Mouse (Mus musculus): Measurements from ENCODE around the gene Lmo1. TPM values are rescaled to one million over a fixed set of nuclear protein-coding genes. Genes with fewer than 3 reads are reported as not detected.

Gene Lmo1
- polyA plus RNA-seq, 1 experiment from 2014 or later, result 9.0 TPM

GRCm38 (mm10) chr7:109170441-109170820, 4.6 kb downstream of the Lmo1 start:
- peaks cover 85% of the 10 kb centered on the region for H3K27me3 ChIP-seq
- peak; percentile 38 for ATAC-seq (replicated peaks; ENCODE audit: low FRiP score)

GRCm38 (mm10) chr7:109169505-109170440, 5.2 kb downstream of the Lmo1 start:
- peak overlapping the region; percentile 52 for H3K4me3 ChIP-seq (replicated peaks)
- peak overlapping the region; percentile 98 for H3K4me2 ChIP-seq
- H3K27ac ChIP-seq, result peak overlapping the region; percentile 29; the same call in 1 of the 2 replicates
- no peaks in the 10 kb centered on the region for H3K36me3 ChIP-seq
- H3K4me1 ChIP-seq, result peaks cover 25% of the 10 kb centered on the region
- H3K9ac ChIP-seq, result peak overlapping the region; percentile 29
- H3K9me3 ChIP-seq (replicated peaks), result no peaks in the 10 kb centered on the region
- H3K27me3 ChIP-seq, result peaks cover 79% of the 10 kb centered on the region
- ATAC-seq (replicated peaks; ENCODE audit: low FRiP score), result peak; percentile 61
- under 1% methylated on average over 72 of the region's 72 CpGs for WGBS

More at GRCm38 (mm10) chr7:109170441-109170820, 4.6 kb downstream of the Lmo1 start:
- no peak overlapping the region; the same call in 1 of the 2 replicates for H3K9ac ChIP-seq
- H3K4me1 ChIP-seq, result peaks cover 30% of the 10 kb centered on the region
- H3K27ac ChIP-seq, result no peak overlapping the region
- H3K36me3 ChIP-seq, result no peaks in the 10 kb centered on the region
- H3K9me3 ChIP-seq (replicated peaks), result no peaks in the 10 kb centered on the region
- H3K4me2 ChIP-seq, result peak overlapping the region; percentile 98
- peak overlapping the region; percentile 52 for H3K4me3 ChIP-seq (replicated peaks)
- WGBS, result under 1% methylated on average over 17 of the region's 17 CpGs

GRCm38 (mm10) chr7:109168716-109169115, 6.3 kb downstream of the Lmo1 start:
- peaks cover 19% of the 10 kb centered on the region for H3K4me1 ChIP-seq
- no peak overlapping the region for H3K27ac ChIP-seq
- H3K4me2 ChIP-seq, result no peak overlapping the region
- 91% methylated on average over 7 of the region's 7 CpGs for WGBS
- H3K9ac ChIP-seq, result no peak overlapping the region
- no peaks in the 10 kb centered on the region for H3K36me3 ChIP-seq
- ATAC-seq (replicated peaks; ENCODE audit: low FRiP score), result no peak
- H3K27me3 ChIP-seq, result peaks cover 68% of the 10 kb centered on the region
- H3K9me3 ChIP-seq (replicated peaks), result no peaks in the 10 kb centered on the region
- H3K4me3 ChIP-seq (replicated peaks), result no peak overlapping the region

GRCm38 (mm10) chr7:109165931-109166585, 8.9 kb downstream of the Lmo1 start:
- H3K4me3 ChIP-seq (replicated peaks), result no peak overlapping the region
- no peaks in the 10 kb centered on the region for H3K9me3 ChIP-seq (replicated peaks)
- ATAC-seq (replicated peaks; ENCODE audit: low FRiP score), result no peak

GRCm38 (mm10) chr7:109154331-109154730, 20.7 kb downstream of the Lmo1 start:
- WGBS, result 45% methylated on average over 11 of the region's 11 CpGs
- H3K9me3 ChIP-seq (replicated peaks), result no peaks in the 10 kb centered on the region
- H3K27me3 ChIP-seq, result peaks cover 8% of the 10 kb centered on the region
- H3K4me1 ChIP-seq, result peaks cover 26% of the 10 kb centered on the region
- H3K4me2 ChIP-seq, result no peak overlapping the region
- H3K36me3 ChIP-seq, result no peaks in the 10 kb centered on the region
- no peak overlapping the region for H3K27ac ChIP-seq
- no peak overlapping the region for H3K9ac ChIP-seq
- no peak for ATAC-seq (replicated peaks; ENCODE audit: low FRiP score)
- no peak overlapping the region for H3K4me3 ChIP-seq (replicated peaks)

More at GRCm38 (mm10) chr7:109165931-109166585, 8.9 kb downstream of the Lmo1 start:
- no peaks in the 10 kb centered on the region for H3K36me3 ChIP-seq
- peaks cover 19% of the 10 kb centered on the region for H3K4me1 ChIP-seq
- no peak overlapping the region for H3K9ac ChIP-seq
- no peak overlapping the region for H3K4me2 ChIP-seq
- peaks cover 42% of the 10 kb centered on the region for H3K27me3 ChIP-seq
- WGBS, result 60% methylated on average over 17 of the region's 17 CpGs
- H3K27ac ChIP-seq, result no peak overlapping the region

GRCm38 (mm10) chr7:109153538-109153937, 21.5 kb downstream of the Lmo1 start:
- WGBS, result 57% methylated on average over 5 of the region's 5 CpGs
- Histone ChIP-seq H3K4me2 (no peak overlapping the region), H3K4me1 (peaks cover 26% of the 10 kb centered on the region), H3K27me3 (peaks cover 5% of the 10 kb centered on the region), H3K36me3 (no peaks in the 10 kb centered on the region), H3K4me3 (replicated peaks) (no peak overlapping the region), H3K9me3 (replicated peaks) (no peaks in the 10 kb centered on the region), H3K27ac (no peak overlapping the region), H3K9ac (no peak overlapping the region)
- ATAC-seq (replicated peaks; ENCODE audit: low FRiP score), result no peak

- no peaks in the 10 kb centered on the region for H3K9me3 ChIP-seq (replicated peaks)
- H3K4me3 ChIP-seq (replicated peaks), result no peak overlapping the region
- H3K4me1 ChIP-seq, result peaks cover 21% of the 10 kb centered on the region
- H3K4me2 ChIP-seq, result no peak overlapping the region
- H3K27ac ChIP-seq, result no peak overlapping the region
- H3K27me3 ChIP-seq, result peaks cover 3% of the 10 kb centered on the region; the same call in 1 of the 2 replicates
- H3K36me3 ChIP-seq, result no peaks in the 10 kb centered on the region
- 91% methylated on average over 4 of the region's 4 CpGs for WGBS
- H3K9ac ChIP-seq, result no peak overlapping the region
- no peak for ATAC-seq (replicated peaks; ENCODE audit: low FRiP score)
Observed at GRCm38 (mm10) chr7:109151088-109151487, 23.9 kb downstream of the Lmo1 start.

GRCm38 (mm10) chr7:109145211-109145610, 29.8 kb downstream of the Lmo1 start:
- ATAC-seq (replicated peaks; ENCODE audit: low FRiP score), result no peak
- H3K36me3 ChIP-seq, result no peaks in the 10 kb centered on the region
- H3K4me2 ChIP-seq, result no peak overlapping the region
- no peak overlapping the region for H3K27ac ChIP-seq
- H3K27me3 ChIP-seq, result no peaks in the 10 kb centered on the region
- H3K4me3 ChIP-seq (replicated peaks), result no peak overlapping the region
- H3K9ac ChIP-seq, result no peak overlapping the region
- H3K9me3 ChIP-seq (replicated peaks), result no peaks in the 10 kb centered on the region
- 56% methylated on average over 8 of the region's 8 CpGs for WGBS
- 0 out of 2 replicates have a peak, but pooled peaks cover 2% of the 10 kb centered on the region for H3K4me1 ChIP-seq

GRCm38 (mm10) chr7:109144705-109145104, 30.3 kb downstream of the Lmo1 start:
- Histone ChIP-seq H3K27me3 (no peaks in the 10 kb centered on the region), H3K36me3 (no peaks in the 10 kb centered on the region), H3K4me2 (no peak overlapping the region), H3K4me3 (replicated peaks) (no peak overlapping the region), H3K27ac (no peak overlapping the region), H3K4me1 (0 out of 2 replicates have a peak, but pooled peaks cover 2% of the 10 kb centered on the region), H3K9me3 (replicated peaks) (no peaks in the 10 kb centered on the region), H3K9ac (no peak overlapping the region)
- WGBS, result 60% methylated on average over 11 of the region's 11 CpGs
- no peak; the same call in 1 of the 2 replicates for ATAC-seq (replicated peaks; ENCODE audit: low FRiP score)

GRCm38 (mm10) chr7:109142564-109142963, 32.4 kb downstream of the Lmo1 start:
- H3K27me3 ChIP-seq, result no peaks in the 10 kb centered on the region
- no peak overlapping the region for H3K27ac ChIP-seq
- H3K4me3 ChIP-seq (replicated peaks), result no peak overlapping the region
- 0 out of 2 replicates have a peak, but pooled peaks cover 2% of the 10 kb centered on the region for H3K4me1 ChIP-seq
- no peaks in the 10 kb centered on the region for H3K9me3 ChIP-seq (replicated peaks)
- 69% methylated on average over 2 of the region's 2 CpGs for WGBS
- ATAC-seq (replicated peaks; ENCODE audit: low FRiP score), result no peak
- no peak overlapping the region for H3K9ac ChIP-seq
- no peak overlapping the region for H3K4me2 ChIP-seq
- no peaks in the 10 kb centered on the region for H3K36me3 ChIP-seq

- H3K4me1 ChIP-seq, result 0 out of 2 replicates have a peak, but pooled peaks cover 2% of the 10 kb centered on the region
- 69% methylated on average over 3 of the region's 3 CpGs for WGBS
- H3K9ac ChIP-seq, result no peak overlapping the region
- no peak overlapping the region for H3K4me3 ChIP-seq (replicated peaks)
- no peaks in the 10 kb centered on the region for H3K9me3 ChIP-seq (replicated peaks)
- H3K27me3 ChIP-seq, result no peaks in the 10 kb centered on the region
- ATAC-seq (replicated peaks; ENCODE audit: low FRiP score), result no peak
- H3K27ac ChIP-seq, result no peak overlapping the region
- no peaks in the 10 kb centered on the region for H3K36me3 ChIP-seq
- H3K4me2 ChIP-seq, result no peak overlapping the region
Observed at GRCm38 (mm10) chr7:109141753-109142152, 33.3 kb downstream of the Lmo1 start.

GRCm38 (mm10) chr7:109141054-109141453, 34.0 kb downstream of the Lmo1 start:
- H3K36me3 ChIP-seq, result no peaks in the 10 kb centered on the region
- no peak for ATAC-seq (replicated peaks; ENCODE audit: low FRiP score)
- no peak overlapping the region for H3K4me2 ChIP-seq
- no peaks in the 10 kb centered on the region for H3K9me3 ChIP-seq (replicated peaks)
- no peaks in the 10 kb centered on the region for H3K27me3 ChIP-seq
- no peak overlapping the region for H3K27ac ChIP-seq
- no peak overlapping the region for H3K9ac ChIP-seq
- 68% methylated on average over 2 of the region's 2 CpGs for WGBS
- 0 out of 2 replicates have a peak, but pooled peaks cover 2% of the 10 kb centered on the region for H3K4me1 ChIP-seq
- H3K4me3 ChIP-seq (replicated peaks), result no peak overlapping the region

All from kidney, embryonic 15.5 days (tissue).